Mouse (Mus musculus) thymus, postnatal 25 days (tissue): Measurements from ENCODE around the gene Bcl9.

Experiments
- DNase-seq: peaks from one replicate; pipeline ENCODE4 v3.0.0; 2022

Bcl9 gene

DNA sequence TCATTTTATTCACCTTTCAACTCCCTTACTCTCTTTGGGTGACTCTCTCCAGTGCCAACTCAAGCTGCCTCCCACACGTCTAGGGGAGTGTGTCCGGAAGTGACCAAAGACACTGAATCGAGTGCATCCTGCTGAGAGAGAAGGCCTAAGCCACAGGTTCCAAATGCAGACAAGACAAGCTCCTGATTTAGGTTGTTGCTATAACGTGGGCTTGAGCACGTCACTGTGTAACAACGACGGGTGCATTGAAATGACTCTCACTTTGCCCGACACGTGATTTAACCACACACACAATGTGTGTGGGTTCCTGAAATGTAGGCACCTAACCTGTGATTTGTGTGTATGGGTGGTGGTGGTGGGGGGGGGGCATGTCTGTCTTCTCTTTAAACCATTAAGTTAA, 3.4 kb downstream of the Bcl9 start:
- peak; percentile 35 for DNase-seq

DNA sequence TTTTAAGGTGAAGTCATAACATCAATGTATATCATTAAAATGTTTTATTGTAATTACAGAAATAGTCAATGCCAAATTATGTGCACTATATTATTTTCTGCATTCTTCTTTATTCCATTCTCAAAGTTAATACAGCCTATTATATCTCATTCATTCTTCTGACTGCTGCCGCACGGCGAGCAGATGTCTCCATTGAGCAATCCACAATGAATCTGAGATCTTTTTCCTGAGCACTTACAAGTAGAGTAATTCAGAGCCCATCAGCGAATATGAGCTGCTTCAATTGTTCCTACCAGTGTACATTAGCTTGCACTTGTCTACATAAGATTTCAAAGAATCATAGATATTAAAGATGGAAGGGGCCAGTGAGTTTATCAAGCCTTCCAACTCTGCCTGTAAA, 12.8 kb downstream of the Bcl9 start:
- no peak for DNase-seq

DNA sequence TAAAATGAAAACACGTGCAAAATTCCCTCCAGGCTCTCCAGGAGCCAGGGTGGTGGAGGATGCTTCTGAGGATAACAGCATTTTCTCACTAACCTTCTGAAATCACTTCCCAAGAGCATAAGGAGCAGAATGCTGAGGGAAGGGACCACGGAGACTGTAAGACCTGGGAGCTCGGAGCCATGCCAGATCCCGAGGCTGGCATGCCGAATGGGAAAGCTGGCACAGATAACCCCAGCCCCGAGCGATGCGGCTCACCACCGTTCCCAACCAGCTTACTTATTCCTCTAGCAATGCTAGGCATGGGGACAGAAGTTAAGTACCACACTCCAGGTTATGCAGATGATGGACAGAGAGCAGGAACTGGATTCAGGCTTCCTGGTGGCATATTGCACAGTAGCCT, 13.7 kb downstream of the Bcl9 start:
- DNase-seq = no peak

DNA sequence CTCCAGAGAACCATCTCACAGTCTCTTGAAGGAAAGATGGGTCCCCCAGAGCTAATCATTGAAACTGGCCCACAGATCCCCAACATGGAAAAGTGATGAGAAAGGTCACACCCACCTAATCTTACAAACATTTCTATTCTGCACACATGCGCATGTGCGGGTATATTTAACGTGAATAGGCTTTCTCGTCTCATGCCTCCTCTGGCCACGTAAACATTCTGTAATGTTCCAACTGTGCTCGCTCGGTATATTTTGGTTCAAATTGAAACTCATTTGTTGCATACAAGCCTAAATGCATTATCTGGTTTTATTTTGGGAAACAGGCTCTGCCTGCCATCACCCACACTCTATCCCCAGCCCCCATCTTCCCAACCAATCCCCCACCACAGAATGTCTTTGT, 16.3 kb downstream of the Bcl9 start:
- DNase-seq = no peak

DNA sequence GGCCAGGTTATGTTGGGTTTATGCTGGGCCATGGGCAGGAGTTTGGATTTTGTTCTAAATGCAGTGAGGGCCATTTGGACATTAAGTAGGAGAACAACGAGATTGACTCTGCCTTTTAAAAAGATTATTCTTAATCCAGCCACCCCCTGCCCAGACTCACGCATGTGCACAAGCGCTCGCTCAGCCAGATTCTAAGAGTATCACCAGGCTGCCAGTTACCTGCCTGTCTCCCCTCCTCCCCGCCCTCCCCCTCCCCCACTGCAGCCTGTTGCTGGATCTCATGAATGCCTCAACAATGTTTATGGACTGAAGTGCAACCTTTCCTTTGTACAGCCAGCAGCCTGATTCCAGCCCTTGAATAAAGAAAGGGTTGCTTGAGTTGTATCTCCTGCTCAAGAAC, 22.0 kb downstream of the Bcl9 start:
- DNase-seq = no peak

DNA sequence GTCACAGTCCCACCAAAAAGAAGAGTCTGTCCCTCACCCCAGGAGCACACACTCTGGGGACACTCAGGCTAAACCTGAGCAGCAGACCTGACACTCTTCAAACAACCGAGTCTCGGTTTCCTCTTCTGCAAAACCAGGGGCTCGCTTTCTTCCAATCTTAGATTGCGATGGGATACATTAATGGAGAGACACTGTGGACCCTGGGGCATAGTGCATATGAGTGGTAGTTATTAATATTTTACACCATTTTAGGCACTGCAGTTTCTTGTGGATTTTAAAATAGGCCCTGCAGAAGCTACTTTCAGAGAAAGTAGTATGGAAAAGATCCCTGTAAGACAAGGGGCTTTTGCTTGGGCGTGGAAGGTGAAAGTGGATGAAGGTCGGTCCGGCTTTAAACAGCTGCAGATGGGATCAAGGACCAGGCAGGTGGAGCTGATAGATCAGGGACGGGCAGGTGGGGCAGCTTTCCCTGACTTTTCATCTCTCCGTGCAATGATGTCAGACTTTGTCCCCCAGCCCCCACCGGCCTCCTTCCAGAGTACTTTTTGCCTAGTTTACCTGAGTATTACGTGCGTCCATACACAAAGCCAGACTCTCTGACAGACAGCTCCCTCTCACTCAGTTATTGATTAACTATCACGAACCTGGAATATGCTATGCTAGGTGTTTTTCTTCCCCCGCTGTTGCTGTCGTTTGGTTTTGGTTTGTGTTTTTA, 23.0 kb downstream of the Bcl9 start:
- no peak for DNase-seq

DNA sequence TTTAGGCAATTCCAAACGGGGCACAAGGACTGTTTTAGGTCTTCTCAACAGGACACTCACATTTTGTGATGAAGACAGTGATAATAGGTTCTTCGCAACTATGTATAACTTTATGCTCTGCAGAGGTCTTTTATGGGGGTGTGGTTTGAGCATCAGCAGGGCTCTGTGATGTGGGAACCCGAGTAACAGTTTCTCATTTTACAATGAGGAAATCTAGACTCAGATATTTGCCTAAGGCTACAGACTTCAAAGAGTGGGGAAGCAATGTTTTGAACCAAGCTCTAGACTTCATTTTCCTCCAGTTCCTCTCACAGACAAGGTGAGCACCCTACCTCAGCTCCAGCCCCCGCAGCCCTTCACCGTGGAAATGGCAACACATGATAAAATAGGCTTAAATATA, 23.8 kb downstream of the Bcl9 start:
- DNase-seq = peak; percentile 32

DNA sequence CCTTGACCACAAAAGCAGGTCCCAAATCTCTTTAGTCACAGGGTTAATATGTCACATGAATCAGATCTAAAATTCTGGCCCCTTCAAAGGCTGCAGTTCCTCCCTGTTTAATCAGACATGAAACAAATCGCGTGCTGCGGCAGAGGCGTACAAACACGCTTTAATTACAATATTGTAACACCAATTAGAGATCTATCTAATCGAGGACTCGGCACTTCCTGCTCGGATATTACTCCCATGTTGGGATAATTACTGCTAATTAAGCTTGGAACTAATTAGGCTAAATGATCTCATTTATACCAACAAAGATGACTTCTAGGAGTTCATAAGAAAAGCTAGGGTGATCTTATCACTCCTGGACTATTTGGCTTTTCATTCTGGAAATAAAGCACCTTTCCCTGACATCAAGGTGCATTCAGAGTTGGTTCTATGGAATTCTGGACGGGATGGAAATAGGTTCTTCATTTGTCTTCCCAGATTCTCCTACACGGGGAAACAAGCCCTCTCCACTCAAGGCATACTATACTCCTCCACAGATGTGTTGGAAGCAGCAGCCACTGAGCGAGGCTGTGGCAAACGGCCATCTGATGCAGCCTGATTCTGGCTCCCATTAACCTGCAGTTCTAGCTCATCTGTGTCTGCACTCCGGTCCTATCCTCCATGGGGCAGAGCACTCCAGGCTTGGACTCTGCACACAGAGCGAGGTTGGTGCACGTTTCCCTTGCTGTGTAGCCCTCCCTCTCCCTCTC, 31.9 kb downstream of the Bcl9 start:
- DNase-seq = no peak

DNA sequence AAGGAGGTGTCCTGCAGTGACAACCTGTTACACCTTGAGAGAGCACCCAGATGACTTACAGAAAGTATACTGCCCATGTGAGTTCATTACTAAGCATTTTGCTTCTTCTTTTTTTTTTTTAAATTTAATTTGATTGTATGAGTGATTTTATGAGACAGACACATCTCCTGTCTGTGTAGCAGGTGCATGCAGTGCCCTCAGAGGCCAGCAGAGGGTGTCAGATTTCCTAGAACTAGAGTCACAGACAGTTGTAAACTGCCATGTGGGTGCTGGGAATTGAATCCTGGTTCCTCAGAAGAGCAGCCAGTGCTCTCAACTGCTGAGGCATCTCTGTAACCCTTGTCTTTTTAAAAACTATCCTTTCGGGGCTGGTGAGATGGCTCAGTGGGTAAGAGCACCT, 35.5 kb downstream of the Bcl9 start:
- DNase-seq = no peak

DNA sequence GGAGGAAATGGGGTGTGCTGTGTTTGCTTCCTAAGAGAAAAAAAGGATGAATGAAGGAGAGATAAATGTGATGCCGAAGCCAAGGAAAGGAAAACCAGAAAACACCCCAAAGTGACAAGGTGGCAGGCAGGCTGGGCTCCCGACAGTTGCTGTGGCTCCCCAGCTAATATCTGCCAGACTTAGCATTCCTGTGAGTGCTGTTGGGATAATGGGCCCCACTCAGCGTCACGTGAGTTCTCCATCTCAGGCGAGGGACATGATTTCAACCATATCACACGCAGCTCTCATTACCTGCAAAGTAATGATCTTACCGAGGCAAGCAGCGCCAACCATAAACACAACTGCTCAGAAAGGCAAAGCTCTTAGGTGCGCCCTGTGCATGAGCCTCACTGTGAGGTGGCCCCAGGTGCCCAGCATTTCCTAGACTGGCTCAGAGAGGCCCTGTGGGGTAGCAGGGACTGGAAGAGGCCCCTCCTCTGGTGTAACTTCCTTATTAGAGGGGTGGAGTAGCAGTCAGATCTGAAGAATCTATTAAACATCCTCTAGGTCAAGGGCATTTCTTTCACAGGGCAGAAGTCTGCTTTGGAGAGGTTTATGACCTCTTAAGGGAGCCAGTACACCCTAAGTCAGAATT, 41.9 kb downstream of the Bcl9 start:
- no peak for DNase-seq

DNA sequence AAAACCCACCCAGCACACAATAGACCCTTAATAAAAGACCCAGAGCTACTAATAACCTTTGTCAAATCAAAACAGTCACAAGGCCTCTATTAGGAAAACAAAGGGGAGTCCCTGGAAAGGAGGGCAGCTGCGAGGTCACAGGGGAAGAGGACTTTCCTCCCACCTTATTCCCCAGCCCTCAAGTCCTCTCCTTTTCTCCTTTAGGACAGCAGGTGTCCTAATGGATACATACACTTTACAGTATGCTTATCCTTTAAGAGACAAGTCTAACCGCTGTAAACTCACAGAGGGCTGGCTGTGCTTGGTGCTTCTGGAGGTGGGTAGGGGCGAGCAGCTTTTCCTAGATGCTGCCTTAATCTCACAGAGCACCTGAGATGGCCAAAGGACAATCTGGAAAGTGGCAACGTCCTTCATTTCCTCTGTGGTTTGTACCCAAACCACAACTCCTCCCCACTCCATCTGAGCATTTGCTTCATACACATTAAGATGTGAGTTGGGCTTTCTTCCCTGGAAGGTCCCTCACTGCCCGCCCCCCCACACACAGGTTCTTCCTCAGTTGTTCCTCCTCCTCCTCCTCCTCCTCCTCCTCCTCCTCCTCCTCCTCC, 42.8 kb downstream of the Bcl9 start:
- DNase-seq = no peak

DNA sequence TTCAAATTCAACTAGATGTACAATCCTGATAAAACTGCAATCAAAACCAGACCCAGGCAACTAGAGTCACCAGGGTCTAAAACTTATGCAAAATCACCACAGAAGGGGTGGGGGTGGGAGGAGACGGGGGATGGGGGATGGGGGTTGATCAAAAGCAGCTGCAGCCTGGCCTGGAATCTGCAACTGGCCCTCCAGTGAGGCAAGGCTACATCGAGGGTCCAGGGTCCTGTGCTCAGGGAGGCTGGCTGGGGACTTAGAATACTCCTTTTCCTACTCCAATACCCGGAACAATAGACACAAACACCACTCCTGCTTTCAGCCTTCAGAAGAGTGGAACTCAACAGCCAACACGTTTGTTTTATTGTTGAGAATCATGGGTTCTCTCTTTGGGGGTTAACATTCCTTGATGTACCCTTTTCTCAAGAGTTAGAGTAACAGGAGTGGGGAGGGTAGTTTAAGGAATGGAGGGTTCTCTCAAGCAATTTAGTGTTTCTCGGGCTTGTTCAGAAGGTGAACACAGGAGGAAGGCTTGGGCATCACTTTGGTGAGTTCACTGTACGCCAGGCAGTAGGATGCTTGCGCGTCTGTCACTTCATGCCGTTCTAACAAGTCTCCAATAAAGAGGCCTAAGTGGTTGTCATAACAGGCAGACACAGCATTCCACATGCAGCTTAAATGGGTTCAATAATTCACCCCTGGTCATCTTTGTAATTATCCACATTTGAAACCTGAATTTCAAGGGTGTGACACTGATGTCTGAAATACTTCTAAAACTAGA, 43.7 kb downstream of the Bcl9 start:
- no peak for DNase-seq

DNA sequence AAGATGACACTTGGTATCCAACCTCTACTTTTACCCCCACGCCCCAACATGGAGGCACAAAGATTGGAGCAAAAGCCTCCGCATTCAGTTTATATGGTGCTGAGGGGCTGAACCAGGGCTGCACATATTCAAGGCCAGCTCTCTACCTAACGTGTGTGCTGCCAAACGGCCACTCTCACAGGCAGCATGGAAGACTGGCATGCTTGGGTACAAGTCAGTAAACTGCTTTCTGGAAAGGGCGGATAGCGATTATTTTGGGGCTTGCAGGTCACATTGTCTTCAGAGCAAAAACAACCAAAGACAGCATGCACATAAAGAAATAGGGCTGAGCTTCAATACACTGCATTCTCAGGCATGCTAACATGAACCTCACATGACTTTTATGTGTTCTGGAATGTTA, 44.8 kb downstream of the Bcl9 start:
- no peak for DNase-seq

DNA sequence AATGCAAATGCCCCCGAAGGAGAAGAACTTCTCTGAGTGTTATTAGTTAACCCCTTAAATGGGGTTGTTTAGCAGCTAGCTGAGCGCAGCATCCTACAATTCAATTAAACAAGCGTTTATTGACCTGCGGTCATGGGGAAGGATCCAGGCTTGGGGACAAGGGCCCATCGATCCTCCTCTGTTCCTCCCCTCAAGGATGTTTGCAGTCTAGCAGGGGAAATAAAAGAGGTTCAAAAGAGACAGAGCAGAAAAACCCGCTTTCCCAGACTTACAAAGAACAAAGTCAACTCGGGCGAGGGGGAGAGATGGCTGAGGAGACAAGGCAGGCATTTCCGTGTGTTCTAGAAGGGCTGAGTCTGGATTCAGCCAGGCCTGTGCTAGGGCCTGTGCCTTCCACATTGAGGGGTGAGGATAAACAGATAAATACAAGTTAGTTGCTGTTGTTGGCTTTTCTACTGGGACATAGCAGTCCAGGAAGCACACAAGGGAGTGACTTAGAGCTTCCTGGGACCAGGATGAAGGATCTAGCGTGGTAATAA, 55.0 kb downstream of the Bcl9 start:
- DNase-seq = no peak

DNA sequence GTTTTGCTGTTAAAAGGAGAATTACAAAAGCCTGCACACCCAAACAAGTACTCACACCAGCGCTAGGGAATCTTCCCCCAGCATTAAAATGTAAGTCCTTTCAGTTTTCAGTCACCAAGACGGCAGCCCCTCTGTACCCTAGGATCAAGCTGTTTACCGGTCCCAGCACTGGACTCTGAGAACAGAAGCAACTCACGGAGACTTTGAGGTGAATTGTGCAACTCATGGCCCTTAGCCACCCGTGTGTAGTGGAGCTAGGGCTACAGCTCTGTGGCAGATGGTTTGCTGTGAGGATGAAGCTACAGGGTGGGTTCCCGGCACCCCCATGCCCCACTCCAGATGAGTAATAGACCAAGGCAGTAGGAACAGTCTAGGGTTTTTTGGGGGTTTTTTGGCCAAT, 55.9 kb downstream of the Bcl9 start:
- no peak for DNase-seq

DNA sequence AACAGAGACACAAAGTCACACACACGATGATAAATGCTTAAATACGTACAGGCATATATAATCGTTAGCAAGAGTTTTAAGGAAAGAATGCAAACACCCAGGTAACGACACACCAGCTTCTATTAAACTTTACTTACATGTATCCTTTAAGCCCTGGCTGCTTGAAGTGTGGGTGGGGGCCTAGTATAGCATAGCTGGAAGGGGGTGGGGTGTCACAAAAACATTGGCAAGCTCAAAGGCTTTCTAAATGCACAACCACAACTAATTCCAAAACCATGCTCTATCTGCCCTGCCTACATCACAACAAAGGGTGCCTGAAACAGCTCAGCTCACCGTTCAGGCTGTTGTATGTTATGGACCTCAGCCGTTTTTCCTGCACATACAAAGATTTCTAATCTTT, 57.9 kb downstream of the Bcl9 start:
- DNase-seq = no peak

DNA sequence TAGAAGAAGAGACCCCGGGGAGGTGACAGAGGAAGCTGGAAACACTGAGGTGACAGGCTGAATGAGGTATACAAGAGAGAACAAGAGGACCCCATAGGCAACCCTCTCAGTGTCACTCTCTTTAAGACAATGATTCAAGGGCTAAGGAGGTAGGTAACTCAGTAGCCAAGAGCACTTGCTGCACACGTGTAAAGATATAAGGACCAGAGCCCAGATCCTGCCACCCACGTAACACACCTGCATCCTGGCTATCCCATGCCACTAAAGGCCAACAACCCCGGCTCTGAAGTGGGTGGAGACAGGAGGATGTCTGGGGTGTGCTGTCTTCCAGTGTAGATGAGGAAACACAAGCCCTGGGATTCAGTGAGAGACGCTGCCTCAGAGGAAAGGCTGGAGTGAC, 58.4 kb downstream of the Bcl9 start:
- DNase-seq = no peak

DNA sequence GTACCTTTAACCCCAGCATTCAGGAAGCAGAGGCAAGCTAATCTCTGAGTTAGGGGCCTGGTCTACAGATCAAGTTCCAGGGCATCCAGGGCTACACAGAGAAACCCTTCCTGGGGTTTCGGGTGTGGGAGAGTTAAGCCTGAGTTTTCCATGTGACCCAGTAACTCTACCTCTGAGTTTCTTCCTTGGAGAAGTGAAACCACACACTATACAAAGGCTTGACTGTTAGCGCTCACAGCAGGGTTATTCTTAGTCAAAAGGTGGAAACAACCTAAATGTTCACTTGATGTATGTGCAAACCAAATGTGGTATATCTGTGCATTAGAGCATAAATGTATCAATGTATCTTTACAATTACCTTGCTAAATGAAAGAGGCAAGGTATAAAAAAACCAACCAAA, 59.2 kb downstream of the Bcl9 start:
- DNase-seq = no peak

DNA sequence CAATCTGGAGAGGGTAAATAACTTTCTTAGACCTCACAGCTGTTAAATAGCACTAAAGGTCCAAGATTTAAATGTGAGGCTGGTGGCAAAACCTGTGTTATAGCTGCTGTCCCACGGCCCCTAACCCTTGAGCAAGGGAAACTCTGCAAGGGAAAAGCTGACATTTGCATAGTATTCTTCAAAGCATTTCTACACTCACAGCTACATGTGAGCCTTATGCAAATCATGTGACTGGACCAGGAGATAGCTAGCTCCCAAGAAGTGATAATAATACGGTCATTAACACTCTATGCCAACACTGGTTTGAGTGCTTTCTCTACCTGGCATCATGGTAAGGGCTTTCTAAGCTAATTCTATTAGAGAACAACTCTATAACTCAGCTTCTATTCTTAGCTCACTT, 60.3 kb downstream of the Bcl9 start:
- DNase-seq = no peak

DNA sequence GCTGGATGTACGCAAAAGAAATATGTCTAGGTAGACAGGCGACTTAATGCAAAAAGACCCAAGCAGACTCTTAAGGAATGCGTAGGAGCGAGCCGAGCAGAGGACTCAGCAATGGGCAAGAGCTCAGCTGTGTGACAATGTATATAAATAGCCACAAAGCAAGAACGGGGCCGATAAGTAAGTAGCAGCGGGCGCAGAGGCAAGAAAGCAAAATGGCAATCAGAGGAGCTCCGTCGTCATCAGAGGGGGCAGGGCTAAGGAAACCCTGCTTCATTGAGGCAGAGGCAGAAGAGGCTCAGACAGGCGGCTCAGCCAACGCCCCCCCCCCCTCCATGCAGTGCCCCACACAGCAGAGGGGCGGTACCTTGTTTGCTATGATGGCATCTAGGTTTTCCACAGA, 62.9 kb downstream of the Bcl9 start:
- DNase-seq = no peak

DNA sequence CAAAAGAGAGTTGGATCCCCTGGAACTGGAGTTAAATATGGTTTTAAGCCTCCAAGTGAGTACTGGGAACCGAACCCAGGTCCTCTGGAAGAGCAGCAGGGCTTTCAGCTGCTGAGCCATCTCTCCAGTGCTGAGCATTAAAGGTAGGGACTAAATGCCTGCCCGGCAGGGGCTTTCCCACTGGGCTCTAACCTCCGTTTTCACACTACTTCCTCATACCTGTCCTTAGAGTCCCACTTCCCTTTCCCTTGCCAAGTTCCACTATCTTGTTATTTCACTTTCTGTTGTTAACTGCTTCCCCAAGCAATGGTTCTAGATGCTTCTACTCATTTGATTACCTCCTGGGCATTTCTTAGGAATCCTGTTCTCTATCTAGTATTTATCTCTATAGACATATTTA, 65.4 kb downstream of the Bcl9 start:
- DNase-seq = no peak

DNA sequence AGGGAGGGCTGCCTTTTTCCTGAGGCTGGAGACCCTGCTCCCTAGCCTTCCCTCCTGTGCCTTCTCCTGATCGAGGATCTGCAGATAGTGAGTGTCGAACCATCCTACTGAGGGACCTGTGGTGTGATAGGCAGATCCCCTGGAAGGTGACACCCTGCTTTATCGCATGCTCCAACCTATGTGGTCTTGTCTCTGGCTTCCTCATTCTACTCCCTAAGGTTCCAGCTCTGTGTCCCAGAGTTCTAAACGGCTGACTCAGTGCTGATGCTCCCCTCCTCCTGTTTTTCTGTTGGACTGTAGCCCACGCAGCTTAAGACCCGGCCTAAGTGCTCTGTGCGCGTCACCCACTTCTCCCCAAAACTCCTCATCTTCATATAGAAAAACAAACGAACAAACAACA, 65.9 kb downstream of the Bcl9 start:
- DNase-seq = no peak
